Mouse (Mus musculus): ENCODE results near the gene Lmo1. TPM values are rescaled to one million over a fixed set of nuclear protein-coding genes. Genes with fewer than 3 reads are reported as not detected.

The Lmo1 gene
- polyA plus RNA-seq, 1 experiment from 2014 or later, result 170 TPM

GRCm38 (mm10) chr7:109206358-109206757 is 31.4 kb upstream of the Lmo1 start:
- Histone ChIP-seq H3K27ac (replicated peaks; ENCODE audit: low read depth, low read length) (no peak overlapping the region), H3K27me3 (ENCODE audit: control insufficient read depth, insufficient read depth, low read length) (no peaks in the 10 kb centered on the region), H3K4me3 (replicated peaks; ENCODE audit: low read depth, low read length) (no peak overlapping the region), H3K4me2 (ENCODE audit: low read length) (no peak overlapping the region), H3K36me3 (ENCODE audit: control insufficient read depth, insufficient read depth, low read length) (no peaks in the 10 kb centered on the region), H3K4me1 (ENCODE audit: control insufficient read depth, insufficient read depth, low read length) (0 out of 2 replicates have a peak, but pooled peaks cover 6% of the 10 kb centered on the region), H3K9me3 (ENCODE audit: control insufficient read depth, low read length) (no peaks in the 10 kb centered on the region), H3K9ac (replicated peaks; ENCODE audit: low read length) (no peak overlapping the region)
- WGBS, result 68% methylated on average over 2 of the region's 2 CpGs
- no peak for DNase-seq
- no peak for ATAC-seq (ENCODE audit: low FRiP score, low TSS enrichment)

GRCm38 (mm10) chr7:109203140-109203539 is 28.1 kb upstream of the Lmo1 start:
- no peaks in the 10 kb centered on the region for H3K27me3 ChIP-seq (ENCODE audit: control insufficient read depth, insufficient read depth, low read length)
- H3K4me1 ChIP-seq (ENCODE audit: control insufficient read depth, insufficient read depth, low read length), result peaks cover 6% of the 10 kb centered on the region; the same call in 1 of the 2 replicates
- no peak for DNase-seq
- no peaks in the 10 kb centered on the region for H3K9me3 ChIP-seq (ENCODE audit: control insufficient read depth, low read length)
- H3K36me3 ChIP-seq (ENCODE audit: control insufficient read depth, insufficient read depth, low read length), result no peaks in the 10 kb centered on the region
- no peak overlapping the region for H3K27ac ChIP-seq (replicated peaks; ENCODE audit: low read depth, low read length)
- no peak for ATAC-seq (ENCODE audit: low FRiP score, low TSS enrichment)
- no peak overlapping the region for H3K4me2 ChIP-seq (ENCODE audit: low read length)
- no peak overlapping the region for H3K4me3 ChIP-seq (replicated peaks; ENCODE audit: low read depth, low read length)
- H3K9ac ChIP-seq (replicated peaks; ENCODE audit: low read length), result no peak overlapping the region
- WGBS, result 68% methylated on average over 3 of the region's 3 CpGs

- DNase-seq, result no peak
- WGBS, result 89% methylated on average over 3 of the region's 3 CpGs
Measured at GRCm38 (mm10) chr7:109200559-109200958, 25.6 kb upstream of the Lmo1 start.

GRCm38 (mm10) chr7:109197161-109197650 is 22.2 kb upstream of the Lmo1 start:
- Histone ChIP-seq H3K27ac (replicated peaks; ENCODE audit: low read depth, low read length) (peak overlapping the region; percentile 86), H3K36me3 (ENCODE audit: control insufficient read depth, insufficient read depth, low read length) (no peaks in the 10 kb centered on the region), H3K9me3 (ENCODE audit: control insufficient read depth, low read length) (no peaks in the 10 kb centered on the region), H3K4me2 (ENCODE audit: low read length) (peak overlapping the region; percentile 19; the same call in 1 of the 2 replicates), H3K4me1 (ENCODE audit: control insufficient read depth, insufficient read depth, low read length) (peaks cover 43% of the 10 kb centered on the region), H3K9ac (replicated peaks; ENCODE audit: low read length) (no peak overlapping the region), H3K27me3 (ENCODE audit: control insufficient read depth, insufficient read depth, low read length) (no peaks in the 10 kb centered on the region), H3K4me3 (replicated peaks; ENCODE audit: low read depth, low read length) (no peak overlapping the region)
- DNase-seq, result no peak
- peak; percentile 1; the same call in 1 of the 2 replicates for ATAC-seq (ENCODE audit: low FRiP score, low TSS enrichment)
- WGBS, result 35% methylated on average over 3 of the region's 3 CpGs

More at GRCm38 (mm10) chr7:109200559-109200958, 25.6 kb upstream of the Lmo1 start:
- Histone ChIP-seq H3K27me3 (ENCODE audit: control insufficient read depth, insufficient read depth, low read length) (no peaks in the 10 kb centered on the region), H3K4me2 (ENCODE audit: low read length) (no peak overlapping the region), H3K4me3 (replicated peaks; ENCODE audit: low read depth, low read length) (no peak overlapping the region), H3K9ac (replicated peaks; ENCODE audit: low read length) (no peak overlapping the region), H3K27ac (replicated peaks; ENCODE audit: low read depth, low read length) (no peak overlapping the region), H3K36me3 (ENCODE audit: control insufficient read depth, insufficient read depth, low read length) (no peaks in the 10 kb centered on the region), H3K4me1 (ENCODE audit: control insufficient read depth, insufficient read depth, low read length) (peaks cover 30% of the 10 kb centered on the region), H3K9me3 (ENCODE audit: control insufficient read depth, low read length) (no peaks in the 10 kb centered on the region)
- ATAC-seq (ENCODE audit: low FRiP score, low TSS enrichment), result no peak

GRCm38 (mm10) chr7:109196399-109197082 is 21.5 kb upstream of the Lmo1 start:
- Histone ChIP-seq H3K4me2 (ENCODE audit: low read length) (peak overlapping the region; percentile 19; the same call in 1 of the 2 replicates), H3K9me3 (ENCODE audit: control insufficient read depth, low read length) (no peaks in the 10 kb centered on the region), H3K27me3 (ENCODE audit: control insufficient read depth, insufficient read depth, low read length) (no peaks in the 10 kb centered on the region), H3K4me3 (replicated peaks; ENCODE audit: low read depth, low read length) (no peak overlapping the region), H3K9ac (replicated peaks; ENCODE audit: low read length) (no peak overlapping the region), H3K27ac (replicated peaks; ENCODE audit: low read depth, low read length) (peak overlapping the region; percentile 86), H3K4me1 (ENCODE audit: control insufficient read depth, insufficient read depth, low read length) (peaks cover 49% of the 10 kb centered on the region), H3K36me3 (ENCODE audit: control insufficient read depth, insufficient read depth, low read length) (no peaks in the 10 kb centered on the region)
- DNase-seq, result peak; percentile 86
- peak; percentile 79 for ATAC-seq (ENCODE audit: low FRiP score, low TSS enrichment)
- 4% methylated on average over 11 of the region's 11 CpGs for WGBS

- DNase-seq, result no peak
- Histone ChIP-seq H3K9me3 (ENCODE audit: control insufficient read depth, low read length) (no peaks in the 10 kb centered on the region), H3K4me3 (replicated peaks; ENCODE audit: low read depth, low read length) (no peak overlapping the region), H3K27me3 (ENCODE audit: control insufficient read depth, insufficient read depth, low read length) (no peaks in the 10 kb centered on the region), H3K4me1 (ENCODE audit: control insufficient read depth, insufficient read depth, low read length) (peaks cover 54% of the 10 kb centered on the region), H3K36me3 (ENCODE audit: control insufficient read depth, insufficient read depth, low read length) (no peaks in the 10 kb centered on the region), H3K4me2 (ENCODE audit: low read length) (0 out of 2 replicates have a peak overlapping the region, but pooled peaks have one; percentile 1), H3K27ac (replicated peaks; ENCODE audit: low read depth, low read length) (peak overlapping the region; percentile 86), H3K9ac (replicated peaks; ENCODE audit: low read length) (no peak overlapping the region)
- WGBS, result 14% methylated on average over 6 of the region's 6 CpGs
- no peak for ATAC-seq (ENCODE audit: low FRiP score, low TSS enrichment)
Measured at GRCm38 (mm10) chr7:109195982-109196381, 21.0 kb upstream of the Lmo1 start.

- DNase-seq (no peak), ATAC-seq (ENCODE audit: low FRiP score, low TSS enrichment) (no peak)
- Histone ChIP-seq H3K36me3 (ENCODE audit: control insufficient read depth, insufficient read depth, low read length) (no peaks in the 10 kb centered on the region), H3K27me3 (ENCODE audit: control insufficient read depth, insufficient read depth, low read length) (no peaks in the 10 kb centered on the region), H3K9ac (replicated peaks; ENCODE audit: low read length) (no peak overlapping the region), H3K4me2 (ENCODE audit: low read length) (no peak overlapping the region), H3K9me3 (ENCODE audit: control insufficient read depth, low read length) (no peaks in the 10 kb centered on the region), H3K27ac (replicated peaks; ENCODE audit: low read depth, low read length) (no peak overlapping the region), H3K4me3 (replicated peaks; ENCODE audit: low read depth, low read length) (no peak overlapping the region), H3K4me1 (ENCODE audit: control insufficient read depth, insufficient read depth, low read length) (peaks cover 61% of the 10 kb centered on the region)
- 92% methylated on average over 1 of the region's 1 CpGs for WGBS
Measured at GRCm38 (mm10) chr7:109194850-109195249, 19.8 kb upstream of the Lmo1 start.

GRCm38 (mm10) chr7:109187244-109188035 is 12.4 kb upstream of the Lmo1 start:
- no peaks in the 10 kb centered on the region for H3K36me3 ChIP-seq (ENCODE audit: control insufficient read depth, insufficient read depth, low read length)
- ATAC-seq (ENCODE audit: low FRiP score, low TSS enrichment) (no peak), DNase-seq (no peak)
- H3K27ac ChIP-seq (replicated peaks; ENCODE audit: low read depth, low read length), result no peak overlapping the region
- H3K9ac ChIP-seq (replicated peaks; ENCODE audit: low read length), result no peak overlapping the region
- H3K4me3 ChIP-seq (replicated peaks; ENCODE audit: low read depth, low read length), result no peak overlapping the region
- WGBS, result 84% methylated on average over 6 of the region's 6 CpGs
- H3K4me2 ChIP-seq (ENCODE audit: low read length), result no peak overlapping the region
- peaks cover 24% of the 10 kb centered on the region for H3K4me1 ChIP-seq (ENCODE audit: control insufficient read depth, insufficient read depth, low read length)
- H3K27me3 ChIP-seq (ENCODE audit: control insufficient read depth, insufficient read depth, low read length), result no peaks in the 10 kb centered on the region
- no peaks in the 10 kb centered on the region for H3K9me3 ChIP-seq (ENCODE audit: control insufficient read depth, low read length)

All from midbrain, embryonic 14.5 days (tissue).